Mouse (Mus musculus) thymus, adult 18-20 months (tissue): ENCODE data around the gene Scamp2.

Source experiments
- DNase-seq, 2 experiments: peaks; one replicate each; pipeline ENCODE4 v3.0.0; 2022; ENCODE audit warnings: mixed read lengths in 2 of 2

Gene Scamp2

GRCm38 (mm10) chr9:57552139-57552887 is 8.4 kb upstream of the Scamp2 start, which contains the start of gene Mpi:
Mpi (minus strand) TSS chr9:57552763.
- DNase-seq, result peak in 1 of 2 experiments; percentile 33

- no peak for DNase-seq
These were observed 7.6 kb upstream of the Scamp2 start for GRCm38 (mm10) chr9:57553119-57553518.

GRCm38 (mm10) chr9:57554753-57555152 is 6.0 kb upstream of the Scamp2 start:
- DNase-seq, result no peak

GRCm38 (mm10) chr9:57557215-57557614 is 3.5 kb upstream of the Scamp2 start:
- no peak for DNase-seq

GRCm38 (mm10) chr9:57558625-57559024 is 2.1 kb upstream of the Scamp2 start:
- no peak for DNase-seq

GRCm38 (mm10) chr9:57559568-57559967 is 1.2 kb upstream of the Scamp2 start:
- no peak for DNase-seq

- DNase-seq, result no peak
These were observed 480 bp upstream of the Scamp2 start for GRCm38 (mm10) chr9:57560263-57560662.

- no peak for DNase-seq
These were observed 962 bp downstream of the Scamp2 start for GRCm38 (mm10) chr9:57561711-57562099.

GRCm38 (mm10) chr9:57562896-57563372 is 2.2 kb downstream of the Scamp2 start:
- no peak for DNase-seq

- DNase-seq, result no peak
These were observed 3.9 kb downstream of the Scamp2 start for GRCm38 (mm10) chr9:57564609-57565008.

- DNase-seq, result no peak
These were observed 5.0 kb downstream of the Scamp2 start for GRCm38 (mm10) chr9:57565741-57566221.

GRCm38 (mm10) chr9:57566846-57567245 is 6.1 kb downstream of the Scamp2 start:
- DNase-seq, result no peak

- DNase-seq, result no peak
These were observed 7.8 kb downstream of the Scamp2 start for GRCm38 (mm10) chr9:57568500-57568899.

- DNase-seq, result no peak
These were observed 13.7 kb downstream of the Scamp2 start for GRCm38 (mm10) chr9:57574397-57574796.

- no peak for DNase-seq
These were observed 14.8 kb downstream of the Scamp2 start for GRCm38 (mm10) chr9:57575577-57575976.

GRCm38 (mm10) chr9:57577144-57577849 is 16.6 kb downstream of the Scamp2 start:
- DNase-seq, result no peak

- no peak for DNase-seq
These were observed 24.2 kb downstream of the Scamp2 start for GRCm38 (mm10) chr9:57584991-57585390.

GRCm38 (mm10) chr9:57589224-57590126 is 28.7 kb downstream of the Scamp2 start, which contains the start of gene Ulk3:
Ulk3 (plus strand) TSS chr9:57589452.
- peak; percentile 84 for DNase-seq

- no peak for DNase-seq
These were observed 30.0 kb downstream of the Scamp2 start for GRCm38 (mm10) chr9:57590726-57591125.

GRCm38 (mm10) chr9:57593454-57594173 is 32.9 kb downstream of the Scamp2 start:
- no peak for DNase-seq

- DNase-seq, result no peak
These were observed 33.4 kb downstream of the Scamp2 start for GRCm38 (mm10) chr9:57594174-57594509.

- no peak for DNase-seq
These were observed 36.5 kb downstream of the Scamp2 start for GRCm38 (mm10) chr9:57597265-57597664.
